Mouse (Mus musculus): Measurements from ENCODE around the gene Fdxacb1. TPM values are rescaled to one million over a fixed set of nuclear protein-coding genes. Genes with fewer than 3 reads are reported as not detected.

Fdxacb1 gene
- total and polyA plus RNA-seq, 2 experiments from 2014 or later = 9.2 to 9.7 TPM

- Histone ChIP-seq H3K36me3 (ENCODE audit: insufficient read depth, low read length) (peaks cover 51% of the 10 kb centered on the region), H3K9me3 (ENCODE audit: low read length) (no peaks in the 10 kb centered on the region), H3K27ac (ENCODE audit: low read depth, low read length) (no peak overlapping the region), H3K4me1 (ENCODE audit: insufficient read depth, low read length) (no peaks in the 10 kb centered on the region), H3K9ac (replicated peaks; ENCODE audit: low read length, poor library complexity, severe bottlenecking) (no peak overlapping the region), H3K27me3 (ENCODE audit: insufficient read depth, low read length) (no peaks in the 10 kb centered on the region), H3K4me3 (ENCODE audit: low read depth, low read length) (no peak overlapping the region), H3K4me2 (ENCODE audit: low read depth, low read length, poor library complexity, severe bottlenecking) (no peak overlapping the region)
- ATAC-seq (ENCODE audit: low FRiP score) (no peak), DNase-seq (ENCODE audit: low spot score) (no peak)
- WGBS = 95% methylated on average over 5 of the region's 5 CpGs
- TF ChIP-seq CTCF (IDR thresholded peaks at IDR 0.05) = no peak
Measured at GRCm38 (mm10) chr9:50813796-50814195, 45.8 kb downstream of the Fdxacb1 start.

GRCm38 (mm10) chr9:50815666-50816065, 47.6 kb downstream of the Fdxacb1 start:
- H3K4me3 ChIP-seq (ENCODE audit: low read depth, low read length) = no peak overlapping the region
- H3K27ac ChIP-seq (ENCODE audit: low read depth, low read length) = no peak overlapping the region
- peaks cover 39% of the 10 kb centered on the region for H3K36me3 ChIP-seq (ENCODE audit: insufficient read depth, low read length)
- H3K4me1 ChIP-seq (ENCODE audit: insufficient read depth, low read length) = no peaks in the 10 kb centered on the region
- H3K9me3 ChIP-seq (ENCODE audit: low read length) = no peaks in the 10 kb centered on the region
- ATAC-seq (ENCODE audit: low FRiP score) (no peak), DNase-seq (ENCODE audit: low spot score) (no peak)
- no peak for TF ChIP-seq CTCF (IDR thresholded peaks at IDR 0.05)
- no peaks in the 10 kb centered on the region for H3K27me3 ChIP-seq (ENCODE audit: insufficient read depth, low read length)
- WGBS = 98% methylated on average over 4 of the region's 4 CpGs
- H3K9ac ChIP-seq (replicated peaks; ENCODE audit: low read length, poor library complexity, severe bottlenecking) = no peak overlapping the region
- H3K4me2 ChIP-seq (ENCODE audit: low read depth, low read length, poor library complexity, severe bottlenecking) = no peak overlapping the region

- ATAC-seq (ENCODE audit: low FRiP score) (no peak), DNase-seq (ENCODE audit: low spot score) (no peak)
- Histone ChIP-seq H3K9me3 (ENCODE audit: low read length) (no peaks in the 10 kb centered on the region), H3K4me1 (ENCODE audit: insufficient read depth, low read length) (no peaks in the 10 kb centered on the region), H3K9ac (replicated peaks; ENCODE audit: low read length, poor library complexity, severe bottlenecking) (no peak overlapping the region), H3K36me3 (ENCODE audit: insufficient read depth, low read length) (peaks cover 38% of the 10 kb centered on the region), H3K27me3 (ENCODE audit: insufficient read depth, low read length) (no peaks in the 10 kb centered on the region), H3K4me3 (ENCODE audit: low read depth, low read length) (no peak overlapping the region), H3K27ac (ENCODE audit: low read depth, low read length) (no peak overlapping the region), H3K4me2 (ENCODE audit: low read depth, low read length, poor library complexity, severe bottlenecking) (no peak overlapping the region)
- TF ChIP-seq CTCF (IDR thresholded peaks at IDR 0.05) = no peak
- 95% methylated on average over 1 of the region's 1 CpGs for WGBS
Measured at GRCm38 (mm10) chr9:50816512-50816911, 48.5 kb downstream of the Fdxacb1 start.

GRCm38 (mm10) chr9:50818050-50818449, 50.0 kb downstream of the Fdxacb1 start:
- Histone ChIP-seq H3K36me3 (ENCODE audit: insufficient read depth, low read length) (peaks cover 33% of the 10 kb centered on the region), H3K9ac (replicated peaks; ENCODE audit: low read length, poor library complexity, severe bottlenecking) (no peak overlapping the region), H3K4me2 (ENCODE audit: low read depth, low read length, poor library complexity, severe bottlenecking) (no peak overlapping the region), H3K4me3 (ENCODE audit: low read depth, low read length) (no peak overlapping the region), H3K27me3 (ENCODE audit: insufficient read depth, low read length) (no peaks in the 10 kb centered on the region), H3K27ac (ENCODE audit: low read depth, low read length) (no peak overlapping the region), H3K9me3 (ENCODE audit: low read length) (no peaks in the 10 kb centered on the region), H3K4me1 (ENCODE audit: insufficient read depth, low read length) (no peaks in the 10 kb centered on the region)
- ATAC-seq (ENCODE audit: low FRiP score) (no peak), DNase-seq (ENCODE audit: low spot score) (no peak)
- no peak for TF ChIP-seq CTCF (IDR thresholded peaks at IDR 0.05)
- 97% methylated on average over 6 of the region's 6 CpGs for WGBS

- ATAC-seq (ENCODE audit: low FRiP score) = no peak
- TF ChIP-seq CTCF (IDR thresholded peaks at IDR 0.05) = no peak
- Histone ChIP-seq H3K36me3 (ENCODE audit: insufficient read depth, low read length) (peaks cover 32% of the 10 kb centered on the region), H3K4me2 (ENCODE audit: low read depth, low read length, poor library complexity, severe bottlenecking) (no peak overlapping the region), H3K4me1 (ENCODE audit: insufficient read depth, low read length) (no peaks in the 10 kb centered on the region), H3K9ac (replicated peaks; ENCODE audit: low read length, poor library complexity, severe bottlenecking) (no peak overlapping the region), H3K27ac (ENCODE audit: low read depth, low read length) (no peak overlapping the region), H3K9me3 (ENCODE audit: low read length) (no peaks in the 10 kb centered on the region), H3K4me3 (ENCODE audit: low read depth, low read length) (no peak overlapping the region), H3K27me3 (ENCODE audit: insufficient read depth, low read length) (no peaks in the 10 kb centered on the region)
- no peak for DNase-seq (ENCODE audit: low spot score)
- WGBS = 90% methylated on average over 6 of the region's 6 CpGs
Measured at GRCm38 (mm10) chr9:50819716-50820115, 51.7 kb downstream of the Fdxacb1 start.

- WGBS = 84% methylated on average over 5 of the region's 6 CpGs
- no peak for TF ChIP-seq CTCF (IDR thresholded peaks at IDR 0.05)
- DNase-seq (ENCODE audit: low spot score) = no peak
- H3K36me3 ChIP-seq (ENCODE audit: insufficient read depth, low read length) = peaks cover 29% of the 10 kb centered on the region
- H3K9ac ChIP-seq (replicated peaks; ENCODE audit: low read length, poor library complexity, severe bottlenecking) = no peak overlapping the region
- no peak overlapping the region for H3K4me3 ChIP-seq (ENCODE audit: low read depth, low read length)
- ATAC-seq (ENCODE audit: low FRiP score) = no peak
- no peaks in the 10 kb centered on the region for H3K27me3 ChIP-seq (ENCODE audit: insufficient read depth, low read length)
- H3K4me1 ChIP-seq (ENCODE audit: insufficient read depth, low read length) = no peaks in the 10 kb centered on the region
- H3K4me2 ChIP-seq (ENCODE audit: low read depth, low read length, poor library complexity, severe bottlenecking) = no peak overlapping the region
- H3K9me3 ChIP-seq (ENCODE audit: low read length) = no peaks in the 10 kb centered on the region
- H3K27ac ChIP-seq (ENCODE audit: low read depth, low read length) = no peak overlapping the region
Measured at GRCm38 (mm10) chr9:50821651-50822050, 53.6 kb downstream of the Fdxacb1 start.

Measured in midbrain, postnatal 0 days (tissue).